Mouse (Mus musculus) intestine, embryonic 16.5 days (tissue): ENCODE data around the gene Dlgap3. TPM values are rescaled to one million over a fixed set of nuclear protein-coding genes. Genes with fewer than 3 reads are reported as not detected.

Source experiments
- ATAC-seq: fragments of 200-750 bp; cut with Nextera tagmentation; 2 replicates; pipeline ENCODE4 v1.8.0; 2017; ENCODE audit warnings: moderate TSS enrichment, moderate library complexity
- H3K27ac ChIP-seq: fragments of 300-500 bp; sonication (generic); 2 replicates; pipeline ENCODE4 v1.5.1; 2014; ENCODE audit warnings: mild to moderate bottlenecking, low read length
- H3K27me3 ChIP-seq: fragments of 300-500 bp; sonication (generic); replicated peaks from 2 replicates; pipeline ENCODE4 v1.6.1; 2014; ENCODE audit warnings: low read length, control low read depth, mixed read lengths; ENCODE audit not compliant: control insufficient read depth, insufficient read depth
- H3K36me3 ChIP-seq: fragments of 300-500 bp; sonication (generic); 2 replicates; pipeline ENCODE4 v1.6.1; 2014; ENCODE audit warnings: low read length, control low read depth; ENCODE audit not compliant: control insufficient read depth, insufficient read depth
- H3K4me1 ChIP-seq: fragments of 300-500 bp; sonication (generic); 2 replicates; pipeline ENCODE4 v1.6.1; 2014; ENCODE audit warnings: low read length, control low read depth, mixed read lengths; ENCODE audit not compliant: control insufficient read depth, insufficient read depth
- H3K4me2 ChIP-seq: fragments of 300-500 bp; sonication (generic); 2 replicates; pipeline ENCODE4 v1.6.1; 2014; ENCODE audit warnings: low read depth, low read length, control low read depth
- H3K4me3 ChIP-seq: fragments of 300-500 bp; sonication (generic); 2 replicates; pipeline ENCODE4 v1.5.1; 2014; ENCODE audit warnings: mild to moderate bottlenecking, low read length
- H3K9ac ChIP-seq: fragments of 300-500 bp; sonication (generic); 2 replicates; pipeline ENCODE4 v1.6.1; 2014; ENCODE audit warnings: low read depth, low read length
- H3K9me3 ChIP-seq: fragments of 300-500 bp; sonication (generic); 2 replicates; pipeline ENCODE4 v1.6.1; 2016; ENCODE audit warnings: low read length, control low read depth; ENCODE audit not compliant: control insufficient read depth
- WGBS: fragments of 180-500 bp; shearing (Covaris S2); extraction: QIAGEN DNeasy Blood & Tissue Kit; methylation state at CpG from one replicate; pipeline ENCODE4 v1.1.7; 2014; 5-methylcytosine and 5-hydroxymethylcytosine counted together
- polyA plus RNA-seq: library from polyadenylated mRNA; unstranded; fragments of >200 nt; fragmentation: Nextera tagmentation; extraction: Ambion mirVana; gene quantifications from 2 replicates; pipeline ENCODE4 v1.2.1, GENCODE M21; 2015

Dlgap3 gene
- polyA plus RNA-seq, 1 experiment from 2014 or later = 0.50 TPM

- Histone ChIP-seq H3K4me2 (no peak overlapping the region), H3K27me3 (peaks cover 29% of the 10 kb centered on the region), H3K36me3 (no peaks in the 10 kb centered on the region), H3K9ac (no peak overlapping the region), H3K4me1 (peaks cover 12% of the 10 kb centered on the region; the same call in 1 of the 2 replicates), H3K27ac (no peak overlapping the region), H3K9me3 (no peaks in the 10 kb centered on the region), H3K4me3 (no peak overlapping the region)
- 60% methylated on average over 4 of the region's 4 CpGs for WGBS
- no peak for ATAC-seq
Measured at GRCm38 (mm10) chr4:127172614-127173013, 3.6 kb downstream of the Dlgap3 start.

- Histone ChIP-seq H3K4me1 (peaks cover 9% of the 10 kb centered on the region; the same call in 1 of the 2 replicates), H3K4me3 (no peak overlapping the region)
- no peak for ATAC-seq
Measured at GRCm38 (mm10) chr4:127173461-127173860, 4.5 kb downstream of the Dlgap3 start.

GRCm38 (mm10) chr4:127174075-127174899 lies 5.3 kb downstream of the Dlgap3 start:
- H3K4me1 ChIP-seq = peaks cover 6% of the 10 kb centered on the region; the same call in 1 of the 2 replicates
- no peak for ATAC-seq

More at GRCm38 (mm10) chr4:127173461-127173860, 4.5 kb downstream of the Dlgap3 start:
- peaks cover 21% of the 10 kb centered on the region for H3K27me3 ChIP-seq
- H3K9me3 ChIP-seq = no peaks in the 10 kb centered on the region
- 3% methylated on average over 8 of the region's 8 CpGs for WGBS
- no peak overlapping the region for H3K9ac ChIP-seq
- H3K4me2 ChIP-seq = no peak overlapping the region
- no peaks in the 10 kb centered on the region for H3K36me3 ChIP-seq
- no peak overlapping the region for H3K27ac ChIP-seq

GRCm38 (mm10) chr4:127174900-127175278 lies 5.9 kb downstream of the Dlgap3 start:
- ATAC-seq = no peak
- Histone ChIP-seq H3K4me2 (no peak overlapping the region), H3K4me3 (no peak overlapping the region), H3K27ac (no peak overlapping the region), H3K27me3 (peaks cover 10% of the 10 kb centered on the region; the same call in 1 of the 2 replicates), H3K9ac (no peak overlapping the region), H3K36me3 (no peaks in the 10 kb centered on the region), H3K4me1 (no peaks in the 10 kb centered on the region; the same call in 1 of the 2 replicates), H3K9me3 (no peaks in the 10 kb centered on the region)
- WGBS = 51% methylated on average over 4 of the region's 4 CpGs

More at GRCm38 (mm10) chr4:127174075-127174899, 5.3 kb downstream of the Dlgap3 start:
- peaks cover 14% of the 10 kb centered on the region for H3K27me3 ChIP-seq
- H3K4me3 ChIP-seq = no peak overlapping the region
- WGBS = 55% methylated on average over 8 of the region's 8 CpGs
- H3K4me2 ChIP-seq = no peak overlapping the region
- H3K36me3 ChIP-seq = no peaks in the 10 kb centered on the region
- H3K9ac ChIP-seq = no peak overlapping the region
- no peak overlapping the region for H3K27ac ChIP-seq
- no peaks in the 10 kb centered on the region for H3K9me3 ChIP-seq

- Histone ChIP-seq H3K27ac (no peak overlapping the region), H3K27me3 (no peaks in the 10 kb centered on the region), H3K4me2 (no peak overlapping the region), H3K9me3 (no peaks in the 10 kb centered on the region), H3K4me1 (no peaks in the 10 kb centered on the region), H3K36me3 (no peaks in the 10 kb centered on the region), H3K4me3 (no peak overlapping the region), H3K9ac (no peak overlapping the region)
- no peak for ATAC-seq
- 67% methylated on average over 11 of the region's 11 CpGs for WGBS
Measured at GRCm38 (mm10) chr4:127177961-127178360, 9.0 kb downstream of the Dlgap3 start.

- no peak for ATAC-seq
- no peaks in the 10 kb centered on the region for H3K27me3 ChIP-seq
Measured at GRCm38 (mm10) chr4:127178671-127179070, 9.7 kb downstream of the Dlgap3 start.

GRCm38 (mm10) chr4:127179469-127180449 lies 10.8 kb downstream of the Dlgap3 start:
- no peak overlapping the region for H3K9ac ChIP-seq
- no peaks in the 10 kb centered on the region for H3K9me3 ChIP-seq
- H3K27me3 ChIP-seq = no peaks in the 10 kb centered on the region
- 12% methylated on average over 19 of the region's 19 CpGs for whole genome bisulfite sequencing
- H3K36me3 ChIP-seq = no peaks in the 10 kb centered on the region
- H3K4me1 ChIP-seq = no peaks in the 10 kb centered on the region
- no peak overlapping the region for H3K4me3 ChIP-seq
- no peak overlapping the region for H3K4me2 ChIP-seq
- no peak overlapping the region for H3K27ac ChIP-seq
- ATAC-seq = no peak

More at GRCm38 (mm10) chr4:127178671-127179070, 9.7 kb downstream of the Dlgap3 start:
- Histone ChIP-seq H3K4me2 (no peak overlapping the region), H3K36me3 (no peaks in the 10 kb centered on the region), H3K4me1 (no peaks in the 10 kb centered on the region), H3K27ac (no peak overlapping the region), H3K9me3 (no peaks in the 10 kb centered on the region), H3K4me3 (no peak overlapping the region), H3K9ac (no peak overlapping the region)
- 49% methylated on average over 9 of the region's 9 CpGs for WGBS

- WGBS = 65% methylated on average over 3 of the region's 3 CpGs
- H3K4me3 ChIP-seq = no peak overlapping the region
- H3K4me2 ChIP-seq = no peak overlapping the region
- no peaks in the 10 kb centered on the region for H3K36me3 ChIP-seq
- no peaks in the 10 kb centered on the region for H3K4me1 ChIP-seq
- no peak overlapping the region for H3K27ac ChIP-seq
- ATAC-seq = no peak
- H3K9ac ChIP-seq = no peak overlapping the region
- H3K27me3 ChIP-seq = no peaks in the 10 kb centered on the region
- no peaks in the 10 kb centered on the region for H3K9me3 ChIP-seq
Measured at GRCm38 (mm10) chr4:127180450-127180840, 11.4 kb downstream of the Dlgap3 start.

- Histone ChIP-seq H3K27me3 (no peaks in the 10 kb centered on the region), H3K4me3 (no peak overlapping the region), H3K4me1 (no peaks in the 10 kb centered on the region), H3K4me2 (no peak overlapping the region), H3K27ac (no peak overlapping the region), H3K36me3 (no peaks in the 10 kb centered on the region), H3K9me3 (no peaks in the 10 kb centered on the region), H3K9ac (no peak overlapping the region)
- WGBS = 81% methylated on average over 9 of the region's 9 CpGs
- ATAC-seq = no peak
Measured at GRCm38 (mm10) chr4:127181010-127181409, 12.0 kb downstream of the Dlgap3 start.
